Mouse (Mus musculus) intestine, embryonic 15.5 days (tissue): ENCODE data around the gene Eya4. TPM values are rescaled to one million over a fixed set of nuclear protein-coding genes. Genes with fewer than 3 reads are reported as not detected.

Experiments used
- ATAC-seq: fragments of 200-750 bp; cut with Nextera tagmentation; 2 replicates; pipeline ENCODE4 v1.8.0; 2017; ENCODE audit warnings: moderate TSS enrichment, moderate library complexity
- H3K27ac ChIP-seq: fragments of 300-500 bp; sonication (generic); 2 replicates; pipeline ENCODE4 v1.5.1; 2015; ENCODE audit warnings: mild to moderate bottlenecking, inconsistent platforms
- H3K27me3 ChIP-seq: fragments of 300-500 bp; sonication (generic); replicated peaks from 2 replicates; pipeline ENCODE4 v1.6.1; 2015; ENCODE audit warnings: inconsistent platforms
- H3K36me3 ChIP-seq: fragments of 300-500 bp; sonication (generic); 2 replicates; pipeline ENCODE4 v1.6.1; 2015; ENCODE audit warnings: inconsistent platforms
- H3K4me1 ChIP-seq: fragments of 300-500 bp; sonication (generic); replicated peaks from 2 replicates; pipeline ENCODE4 v1.6.1; 2015; ENCODE audit warnings: inconsistent platforms
- H3K4me2 ChIP-seq: fragments of 300-500 bp; sonication (generic); replicated peaks from 2 replicates; pipeline ENCODE4 v1.6.1; 2015; ENCODE audit warnings: mild to moderate bottlenecking, inconsistent platforms
- H3K4me3 ChIP-seq: fragments of 300-500 bp; sonication (generic); replicated peaks from 2 replicates; pipeline ENCODE4 v1.5.1; 2015; ENCODE audit warnings: inconsistent platforms
- H3K9ac ChIP-seq: fragments of 300-500 bp; sonication (generic); 2 replicates; pipeline ENCODE4 v1.6.1; 2015; ENCODE audit warnings: inconsistent platforms
- H3K9me3 ChIP-seq: fragments of 300-500 bp; sonication (generic); 2 replicates; pipeline ENCODE4 v1.6.1; 2016; ENCODE audit warnings: inconsistent platforms
- WGBS: fragments of 180-500 bp; shearing (Covaris S2); methylation state at CpG from one replicate; pipeline ENCODE4 v1.1.7; 2015; 5-methylcytosine and 5-hydroxymethylcytosine counted together
- polyA plus RNA-seq: library from polyadenylated mRNA; unstranded; fragments of >200 nt; fragmentation: Nextera tagmentation; extraction: Ambion mirVana; gene quantifications from 2 replicates; pipeline ENCODE4 v1.2.1, GENCODE M21; 2015

The Eya4 gene
- polyA plus RNA-seq, 1 experiment from 2014 or later: 1.1 TPM

- no peak overlapping the region for H3K4me2 ChIP-seq
- H3K36me3 ChIP-seq: no peaks in the 10 kb centered on the region
- ATAC-seq: no peak
- H3K27ac ChIP-seq: no peak overlapping the region
- H3K4me3 ChIP-seq: no peak overlapping the region
- H3K9ac ChIP-seq: no peak overlapping the region
- H3K27me3 ChIP-seq: no peaks in the 10 kb centered on the region
- no peaks in the 10 kb centered on the region for H3K4me1 ChIP-seq
- H3K9me3 ChIP-seq: no peaks in the 10 kb centered on the region
- whole genome bisulfite sequencing: 72% methylated on average over 3 of the region's 3 CpGs
These were observed 130.2 kb downstream of the Eya4 start for GRCm38 (mm10) chr10:23220432-23220831.

- H3K4me1 ChIP-seq: no peaks in the 10 kb centered on the region
- H3K27me3 ChIP-seq: no peaks in the 10 kb centered on the region
- no peak overlapping the region for H3K27ac ChIP-seq
- no peaks in the 10 kb centered on the region for H3K36me3 ChIP-seq
- no peak for ATAC-seq
- no peak overlapping the region for H3K9ac ChIP-seq
- no peaks in the 10 kb centered on the region for H3K9me3 ChIP-seq
- WGBS: 54% methylated on average over 4 of the region's 4 CpGs
- H3K4me2 ChIP-seq: no peak overlapping the region
- H3K4me3 ChIP-seq: no peak overlapping the region
These were observed 133.8 kb downstream of the Eya4 start for GRCm38 (mm10) chr10:23216815-23217214.

- no peak for ATAC-seq
- 83% methylated on average over 2 of the region's 2 CpGs for WGBS
These were observed 139.2 kb downstream of the Eya4 start for GRCm38 (mm10) chr10:23211381-23211780.

GRCm38 (mm10) chr10:23203885-23204284 is 146.7 kb downstream of the Eya4 start:
- WGBS: 70% methylated on average over 4 of the region's 4 CpGs
- Histone ChIP-seq H3K27me3 (no peaks in the 10 kb centered on the region), H3K4me1 (no peaks in the 10 kb centered on the region), H3K9me3 (no peaks in the 10 kb centered on the region), H3K27ac (no peak overlapping the region), H3K9ac (no peak overlapping the region), H3K36me3 (no peaks in the 10 kb centered on the region), H3K4me2 (no peak overlapping the region), H3K4me3 (no peak overlapping the region)
- ATAC-seq: no peak

More at GRCm38 (mm10) chr10:23211381-23211780, 139.2 kb downstream of the Eya4 start:
- H3K4me3 ChIP-seq: no peak overlapping the region
- no peaks in the 10 kb centered on the region for H3K4me1 ChIP-seq
- no peak overlapping the region for H3K4me2 ChIP-seq
- H3K36me3 ChIP-seq: no peaks in the 10 kb centered on the region
- H3K9ac ChIP-seq: no peak overlapping the region
- no peaks in the 10 kb centered on the region for H3K27me3 ChIP-seq
- H3K27ac ChIP-seq: no peak overlapping the region
- H3K9me3 ChIP-seq: no peaks in the 10 kb centered on the region

GRCm38 (mm10) chr10:23203144-23203838 is 147.3 kb downstream of the Eya4 start:
- WGBS: 73% methylated on average over 10 of the region's 10 CpGs
- no peaks in the 10 kb centered on the region for H3K36me3 ChIP-seq
- no peaks in the 10 kb centered on the region for H3K9me3 ChIP-seq
- H3K27ac ChIP-seq: no peak overlapping the region
- no peak overlapping the region for H3K4me3 ChIP-seq
- no peaks in the 10 kb centered on the region for H3K27me3 ChIP-seq
- H3K4me2 ChIP-seq: no peak overlapping the region
- no peak for ATAC-seq
- no peaks in the 10 kb centered on the region for H3K4me1 ChIP-seq
- H3K9ac ChIP-seq: no peak overlapping the region

- Histone ChIP-seq H3K27ac (no peak overlapping the region), H3K4me1 (no peaks in the 10 kb centered on the region), H3K27me3 (no peaks in the 10 kb centered on the region), H3K36me3 (no peaks in the 10 kb centered on the region), H3K9me3 (no peaks in the 10 kb centered on the region), H3K4me3 (no peak overlapping the region), H3K9ac (no peak overlapping the region), H3K4me2 (no peak overlapping the region)
- 89% methylated on average over 4 of the region's 4 CpGs for WGBS
- ATAC-seq: no peak
These were observed 148.0 kb downstream of the Eya4 start for GRCm38 (mm10) chr10:23202591-23202990.

- no peaks in the 10 kb centered on the region for H3K9me3 ChIP-seq
- ATAC-seq: no peak
- WGBS: 60% methylated on average over 5 of the region's 5 CpGs
These were observed 152.3 kb downstream of the Eya4 start for GRCm38 (mm10) chr10:23198251-23198650.

GRCm38 (mm10) chr10:23196336-23196735 is 154.2 kb downstream of the Eya4 start:
- WGBS: 83% methylated on average over 4 of the region's 4 CpGs
- H3K36me3 ChIP-seq: no peaks in the 10 kb centered on the region
- H3K27ac ChIP-seq: no peak overlapping the region
- no peak for ATAC-seq
- no peak overlapping the region for H3K4me3 ChIP-seq
- H3K27me3 ChIP-seq: no peaks in the 10 kb centered on the region
- H3K9ac ChIP-seq: no peak overlapping the region
- no peaks in the 10 kb centered on the region for H3K9me3 ChIP-seq
- H3K4me2 ChIP-seq: no peak overlapping the region
- no peaks in the 10 kb centered on the region for H3K4me1 ChIP-seq

More at GRCm38 (mm10) chr10:23198251-23198650, 152.3 kb downstream of the Eya4 start:
- H3K4me2 ChIP-seq: no peak overlapping the region
- no peak overlapping the region for H3K27ac ChIP-seq
- no peaks in the 10 kb centered on the region for H3K27me3 ChIP-seq
- no peaks in the 10 kb centered on the region for H3K36me3 ChIP-seq
- no peak overlapping the region for H3K9ac ChIP-seq
- H3K4me1 ChIP-seq: no peaks in the 10 kb centered on the region
- H3K4me3 ChIP-seq: no peak overlapping the region

GRCm38 (mm10) chr10:23195337-23195736 is 155.2 kb downstream of the Eya4 start:
- Histone ChIP-seq H3K4me3 (no peak overlapping the region), H3K4me1 (no peaks in the 10 kb centered on the region), H3K4me2 (no peak overlapping the region), H3K27ac (no peak overlapping the region), H3K36me3 (no peaks in the 10 kb centered on the region), H3K9ac (no peak overlapping the region), H3K9me3 (no peaks in the 10 kb centered on the region), H3K27me3 (no peaks in the 10 kb centered on the region)
- 53% methylated on average over 2 of the region's 2 CpGs for WGBS
- no peak for ATAC-seq

GRCm38 (mm10) chr10:23189836-23190235 is 160.8 kb downstream of the Eya4 start:
- H3K36me3 ChIP-seq: no peaks in the 10 kb centered on the region
- no peaks in the 10 kb centered on the region for H3K4me1 ChIP-seq
- H3K4me3 ChIP-seq: no peak overlapping the region
- WGBS: 63% methylated on average over 10 of the region's 10 CpGs
- H3K9me3 ChIP-seq: no peaks in the 10 kb centered on the region
- no peak overlapping the region for H3K4me2 ChIP-seq
- H3K27ac ChIP-seq: no peak overlapping the region
- no peak overlapping the region for H3K9ac ChIP-seq
- no peak for ATAC-seq
- no peaks in the 10 kb centered on the region for H3K27me3 ChIP-seq

GRCm38 (mm10) chr10:23185391-23185790 is 165.2 kb downstream of the Eya4 start:
- 89% methylated on average over 6 of the region's 6 CpGs for WGBS
- Histone ChIP-seq H3K36me3 (no peaks in the 10 kb centered on the region), H3K27ac (no peak overlapping the region), H3K9ac (no peak overlapping the region), H3K27me3 (no peaks in the 10 kb centered on the region), H3K4me1 (no peaks in the 10 kb centered on the region), H3K4me3 (no peak overlapping the region), H3K4me2 (no peak overlapping the region), H3K9me3 (no peaks in the 10 kb centered on the region)
- no peak for ATAC-seq

- Histone ChIP-seq H3K9ac (no peak overlapping the region), H3K4me2 (no peak overlapping the region), H3K4me3 (no peak overlapping the region), H3K27ac (no peak overlapping the region), H3K4me1 (no peaks in the 10 kb centered on the region), H3K9me3 (no peaks in the 10 kb centered on the region), H3K27me3 (no peaks in the 10 kb centered on the region), H3K36me3 (no peaks in the 10 kb centered on the region)
- WGBS: 76% methylated on average over 11 of the region's 11 CpGs
- no peak for ATAC-seq
These were observed 168.8 kb downstream of the Eya4 start for GRCm38 (mm10) chr10:23181572-23182493.
